Mouse (Mus musculus) midbrain, postnatal 0 days (tissue): Measurements from ENCODE around the gene Tbcel. TPM values are rescaled to one million over a fixed set of nuclear protein-coding genes. Genes with fewer than 3 reads are reported as not detected.

Source experiments
- ATAC-seq: fragments of 200-750 bp; cut with Nextera tagmentation; 2 replicates; pipeline ENCODE4 v1.8.0; 2017; ENCODE audit warnings: moderate number of reproducible peaks, mild to moderate bottlenecking, moderate TSS enrichment, moderate library complexity; ENCODE audit not compliant: low FRiP score
- DNase-seq: peaks from one replicate; pipeline ENCODE4 v3.0.0-alpha.2; 2015; ENCODE audit warnings: low spot score
- H3K27ac ChIP-seq: fragments of 300-500 bp; sonication (generic); 2 replicates; pipeline ENCODE4 v1.5.1; 2014; ENCODE audit warnings: low read depth, mild to moderate bottlenecking, low read length, mixed read lengths
- H3K27me3 ChIP-seq: fragments of 300-500 bp; sonication (generic); 2 replicates; pipeline ENCODE4 v1.6.1; 2014; ENCODE audit warnings: low read length, control low read depth, mixed read lengths; ENCODE audit not compliant: insufficient read depth
- H3K36me3 ChIP-seq: fragments of 300-500 bp; sonication (generic); 2 replicates; pipeline ENCODE4 v1.6.1; 2014; ENCODE audit warnings: low read length, control low read depth, mixed read lengths; ENCODE audit not compliant: insufficient read depth
- H3K4me1 ChIP-seq: fragments of 300-500 bp; sonication (generic); 2 replicates; pipeline ENCODE4 v1.6.1; 2014; ENCODE audit warnings: mild to moderate bottlenecking, control low read depth, antibody characterized with exemption, low read length, mixed read lengths; ENCODE audit not compliant: insufficient read depth
- H3K4me2 ChIP-seq: fragments of 300-500 bp; sonication (generic); 2 replicates; pipeline ENCODE4 v1.6.1; 2014; ENCODE audit warnings: low read depth, mild to moderate bottlenecking, low read length, mixed read lengths; ENCODE audit not compliant: poor library complexity, severe bottlenecking
- H3K4me3 ChIP-seq: fragments of 300-500 bp; sonication (generic); 2 replicates; pipeline ENCODE4 v1.5.1; 2014; ENCODE audit warnings: low read depth, mild to moderate bottlenecking, low read length, moderate library complexity
- H3K9ac ChIP-seq: fragments of 300-500 bp; sonication (generic); replicated peaks from 2 replicates; pipeline ENCODE4 v1.6.1; 2014; ENCODE audit warnings: mild to moderate bottlenecking, low read length, moderate library complexity, mixed read lengths; ENCODE audit not compliant: poor library complexity, severe bottlenecking
- H3K9me3 ChIP-seq: fragments of 300-500 bp; sonication (generic); 2 replicates; pipeline ENCODE4 v1.6.1; 2016; ENCODE audit warnings: low read length, control low read depth
- CTCF ChIP-seq: IDR thresholded peaks from 2 replicates; pipeline ENCODE4 v1.5.1; 2016; ENCODE audit warnings: antibody characterized with exemption, mild to moderate bottlenecking
- WGBS: fragments of 180-500 bp; shearing (Covaris S2); extraction: QIAGEN DNeasy Blood & Tissue Kit; methylation state at CpG from one replicate; pipeline ENCODE4 v1.1.7; 2014; 5-methylcytosine and 5-hydroxymethylcytosine counted together
- polyA plus RNA-seq: library from polyadenylated mRNA; unstranded; fragments of >200 nt; fragmentation: Nextera tagmentation; extraction: Ambion mirVana; gene quantifications from 2 replicates; pipeline ENCODE4 v1.2.1, GENCODE M21; 2015
- total RNA-seq: library from RNA; depleted of rRNA; stranded (reverse); fragments of >200 nt; gene quantifications from 2 replicates; pipeline ENCODE4 v1.2.3, GENCODE M21; 2014

The Tbcel gene
- total and polyA plus RNA-seq, 2 experiments from 2014 or later, result 3.0 to 17.2 TPM

DNA sequence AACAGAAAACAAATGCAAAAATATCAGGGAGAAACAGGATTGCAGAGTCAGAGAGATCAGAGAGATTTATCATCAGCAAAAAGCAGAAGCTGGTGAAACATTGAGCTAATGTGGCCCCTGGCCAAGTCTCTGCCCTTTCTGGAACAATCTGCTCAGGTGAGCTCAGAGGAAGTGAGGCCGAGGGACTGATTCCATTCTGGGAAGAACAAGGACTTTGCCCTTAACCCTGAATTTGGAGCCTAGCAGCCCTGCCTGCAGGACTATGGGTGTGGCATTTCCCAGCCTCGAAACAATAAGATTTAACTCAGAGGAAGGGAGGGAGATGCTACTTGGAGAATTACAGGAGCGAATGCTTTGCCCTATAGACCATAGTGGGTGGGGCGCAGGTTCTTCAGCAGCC is 4.7 kb upstream of the Tbcel start:
- Histone ChIP-seq H3K36me3 (no peaks in the 10 kb centered on the region), H3K27me3 (0 out of 2 replicates have a peak, but pooled peaks cover 6% of the 10 kb centered on the region), H3K4me1 (no peaks in the 10 kb centered on the region; the same call in 1 of the 2 replicates), H3K27ac (no peak overlapping the region), H3K4me2 (no peak overlapping the region), H3K9ac (no peak overlapping the region), H3K9me3 (no peaks in the 10 kb centered on the region), H3K4me3 (no peak overlapping the region)
- DNase-seq, result no peak
- ATAC-seq, result no peak
- no peak for TF ChIP-seq CTCF
- WGBS, result 76% methylated on average over 4 of the region's 4 CpGs

DNA sequence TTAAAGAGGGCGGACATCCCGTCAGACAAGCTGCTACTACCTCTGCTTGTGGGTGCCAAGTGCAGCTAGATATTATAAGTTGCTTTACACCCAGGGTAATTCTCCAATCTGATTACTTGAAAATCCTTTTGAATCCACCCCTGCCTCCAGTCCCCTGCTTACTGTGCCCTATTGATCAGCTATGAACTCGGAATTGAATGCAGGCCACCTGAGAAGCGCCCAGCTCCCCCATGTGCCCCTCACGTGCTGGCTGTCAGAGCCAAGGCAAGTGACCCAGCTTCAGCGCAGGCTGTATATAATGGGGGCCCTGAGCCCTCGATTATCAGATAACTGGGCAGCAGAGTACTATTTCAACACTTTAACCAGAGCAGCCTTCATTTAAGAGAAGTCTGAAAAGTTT is 626 bp upstream of the Tbcel start:
- H3K9ac ChIP-seq, result no peak overlapping the region
- WGBS, result 65% methylated on average over 7 of the region's 7 CpGs
- no peaks in the 10 kb centered on the region for H3K36me3 ChIP-seq
- no peak overlapping the region for H3K4me3 ChIP-seq
- H3K27me3 ChIP-seq, result 0 out of 2 replicates have a peak, but pooled peaks cover 6% of the 10 kb centered on the region
- H3K27ac ChIP-seq, result no peak overlapping the region
- H3K4me2 ChIP-seq, result no peak overlapping the region
- H3K9me3 ChIP-seq, result no peaks in the 10 kb centered on the region
- H3K4me1 ChIP-seq, result no peaks in the 10 kb centered on the region; the same call in 1 of the 2 replicates
- DNase-seq (no peak), ATAC-seq (no peak)
- no peak for TF ChIP-seq CTCF

- Histone ChIP-seq H3K27me3 (0 out of 2 replicates have a peak, but pooled peaks cover 6% of the 10 kb centered on the region), H3K36me3 (no peaks in the 10 kb centered on the region), H3K9me3 (no peaks in the 10 kb centered on the region), H3K4me3 (no peak overlapping the region), H3K27ac (no peak overlapping the region), H3K9ac (no peak overlapping the region), H3K4me1 (no peaks in the 10 kb centered on the region; the same call in 1 of the 2 replicates), H3K4me2 (no peak overlapping the region)
- ATAC-seq (no peak), DNase-seq (no peak)
- TF ChIP-seq CTCF, result no peak
- 80% methylated on average over 1 of the region's 1 CpGs for WGBS
These were observed 587 bp downstream of the Tbcel start for GRCm38 (mm10) chr9:42507022-42507421.

DNA sequence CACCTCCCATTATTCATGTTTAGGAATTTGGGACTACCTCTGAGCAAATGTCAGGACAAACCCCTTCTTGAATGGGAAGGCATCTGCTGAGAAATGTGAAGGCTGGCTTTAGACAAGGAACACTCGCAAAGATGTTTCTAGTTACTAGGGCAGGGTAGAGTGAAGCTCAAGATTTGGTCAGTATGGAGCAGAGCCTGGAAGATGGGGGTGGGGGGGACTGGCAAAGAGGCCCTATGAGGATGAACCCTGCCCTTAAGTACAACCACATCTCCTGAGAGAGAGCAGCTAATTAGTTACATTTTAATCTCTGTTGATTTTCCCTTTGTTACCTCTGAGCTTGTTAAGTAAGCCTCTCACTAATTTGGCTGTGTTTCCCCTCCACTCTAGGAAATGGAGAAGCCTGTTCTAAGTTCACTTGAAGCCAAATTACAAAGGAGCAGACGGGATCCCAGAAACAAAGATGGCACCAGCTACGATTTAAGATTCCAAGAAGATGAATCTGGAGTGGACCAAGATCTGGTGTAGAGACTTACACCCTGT is 2.6 kb downstream of the Tbcel start:
- H3K4me2 ChIP-seq, result no peak overlapping the region
- H3K9ac ChIP-seq, result no peak overlapping the region
- ATAC-seq (no peak), DNase-seq (no peak)
- WGBS, result 87% methylated on average over 3 of the region's 3 CpGs
- 0 out of 2 replicates have a peak, but pooled peaks cover 6% of the 10 kb centered on the region for H3K27me3 ChIP-seq
- H3K4me3 ChIP-seq, result no peak overlapping the region
- H3K36me3 ChIP-seq, result no peaks in the 10 kb centered on the region
- no peak overlapping the region for H3K27ac ChIP-seq
- no peak for TF ChIP-seq CTCF
- H3K4me1 ChIP-seq, result no peaks in the 10 kb centered on the region; the same call in 1 of the 2 replicates
- no peaks in the 10 kb centered on the region for H3K9me3 ChIP-seq

GRCm38 (mm10) chr9:42504559-42504958 is 3.0 kb downstream of the Tbcel start:
- 64% methylated on average over 11 of the region's 11 CpGs for WGBS
- no peaks in the 10 kb centered on the region for H3K9me3 ChIP-seq
- no peak for DNase-seq
- H3K4me1 ChIP-seq, result no peaks in the 10 kb centered on the region; the same call in 1 of the 2 replicates
- 0 out of 2 replicates have a peak, but pooled peaks cover 6% of the 10 kb centered on the region for H3K27me3 ChIP-seq
- H3K4me2 ChIP-seq, result no peak overlapping the region
- no peak for ATAC-seq
- H3K27ac ChIP-seq, result no peak overlapping the region
- no peak for TF ChIP-seq CTCF
- H3K4me3 ChIP-seq, result no peak overlapping the region
- H3K36me3 ChIP-seq, result no peaks in the 10 kb centered on the region
- no peak overlapping the region for H3K9ac ChIP-seq

GRCm38 (mm10) chr9:42503709-42504108 is 3.9 kb downstream of the Tbcel start:
- Histone ChIP-seq H3K9me3 (no peaks in the 10 kb centered on the region), H3K4me3 (no peak overlapping the region), H3K4me2 (no peak overlapping the region), H3K27ac (no peak overlapping the region), H3K9ac (no peak overlapping the region), H3K27me3 (0 out of 2 replicates have a peak, but pooled peaks cover 5% of the 10 kb centered on the region), H3K4me1 (no peaks in the 10 kb centered on the region; the same call in 1 of the 2 replicates), H3K36me3 (no peaks in the 10 kb centered on the region)
- TF ChIP-seq CTCF, result no peak
- DNase-seq, result no peak
- 78% methylated on average over 4 of the region's 4 CpGs for WGBS
- no peak for ATAC-seq
